Mouse (Mus musculus) R1 (cell line): ENCODE data around the gene Lbx2.

Source experiments
- DNase-seq: peaks from one replicate; pipeline ENCODE4 v3.0.0-alpha.2; 2018; ENCODE audit warnings: low read depth, low spot score

Gene Lbx2

DNA sequence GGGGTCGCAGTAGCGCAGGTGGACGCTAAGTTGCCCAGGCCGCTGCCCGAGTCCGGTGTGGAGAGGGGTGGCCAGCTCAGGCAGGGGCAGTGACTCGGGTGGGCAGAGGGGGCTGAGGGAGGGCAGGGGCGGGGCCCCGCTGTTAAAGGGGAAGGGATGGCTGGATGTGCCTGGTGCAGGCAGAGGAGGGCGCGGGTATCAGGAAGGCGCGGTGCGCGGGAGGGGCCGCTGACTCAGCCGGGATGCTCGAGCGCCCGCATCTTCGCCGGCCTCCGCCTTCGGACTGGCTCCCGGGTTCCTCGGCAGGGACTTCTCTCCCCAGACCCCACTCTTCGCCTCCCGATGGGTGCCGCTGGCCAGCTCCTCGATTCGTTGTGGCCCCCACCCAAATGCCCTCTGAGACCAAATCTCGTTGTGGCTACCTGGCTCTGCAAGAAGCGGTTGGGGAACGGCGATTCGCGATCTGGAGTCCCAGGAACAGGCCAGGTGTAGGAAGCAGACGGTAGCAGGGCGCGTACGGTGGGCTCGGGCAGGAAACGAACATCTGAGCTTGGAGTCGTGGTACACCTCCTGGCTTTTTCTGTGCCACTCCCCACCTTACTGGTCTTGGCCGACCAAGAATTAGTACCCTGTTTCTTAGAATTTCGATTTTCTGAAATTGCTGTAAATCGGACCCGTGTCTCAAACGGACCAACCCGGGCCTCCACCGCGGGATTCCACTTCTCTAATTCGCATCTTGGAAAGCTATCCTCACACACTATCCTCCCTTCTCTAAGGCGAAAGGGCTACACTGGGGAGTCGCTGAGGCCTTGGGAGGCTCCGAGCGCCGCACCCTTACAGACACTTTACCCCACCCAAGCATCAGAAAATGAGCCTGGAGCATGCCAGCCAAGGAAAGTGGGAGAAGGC lies 15.6 kb upstream of the Lbx2 start:
- peak; percentile 48 for DNase-seq

DNA sequence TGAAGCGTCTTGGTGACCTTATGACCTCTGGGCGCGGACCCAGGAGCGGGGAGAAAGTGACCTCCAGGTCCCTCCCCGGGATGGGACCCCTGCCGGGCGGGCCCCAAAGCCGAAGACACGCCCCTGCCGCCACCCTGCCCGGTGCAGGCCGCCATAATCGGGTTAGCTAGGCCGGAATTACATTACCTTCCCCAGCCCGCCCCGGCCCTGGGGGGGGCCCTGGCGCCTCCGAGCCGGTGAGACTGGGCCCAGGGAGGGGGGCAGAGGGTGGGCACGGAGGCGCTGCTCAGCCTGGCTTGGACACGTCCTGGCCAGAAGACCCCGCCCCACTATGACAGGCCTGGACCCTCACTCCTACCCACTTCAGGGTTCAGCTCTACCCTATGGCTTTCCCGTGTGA lies 14.9 kb upstream of the Lbx2 start:
- DNase-seq, result no peak

DNA sequence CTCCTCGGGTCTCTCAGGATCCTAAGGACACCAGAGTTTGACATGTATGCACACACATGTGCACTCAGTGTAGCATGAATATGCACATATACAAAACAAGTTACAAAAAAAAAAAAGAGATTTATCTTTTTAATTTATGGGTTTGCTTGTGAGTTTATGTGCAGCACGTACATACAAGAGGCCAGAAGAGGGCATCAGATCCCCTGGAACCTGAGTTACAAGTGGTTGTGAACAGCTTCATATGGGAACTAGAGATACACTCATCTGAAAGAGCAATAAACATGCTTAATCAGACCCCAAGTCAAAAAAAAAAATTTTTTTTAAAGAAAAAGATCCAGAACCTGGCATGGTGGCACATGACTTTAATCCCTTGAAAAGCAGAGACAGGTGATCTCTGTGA lies 11.2 kb upstream of the Lbx2 start:
- DNase-seq, result peak; percentile 28

GRCm38 (mm10) chr6:83077630-83078323 lies 8.4 kb upstream of the Lbx2 start, which contains the start of gene Pcgf1:
TSS of gene Pcgf1 (plus strand) at chr6:83077869.
- DNase-seq, result peak; percentile 63

- DNase-seq, result peak; percentile 97
These were observed 7.8 kb upstream of the Lbx2 start for GRCm38 (mm10) chr6:83078324-83078858.

- DNase-seq, result no peak
These were observed 6.0 kb upstream of the Lbx2 start for GRCm38 (mm10) chr6:83080210-83080609.

- DNase-seq, result no peak
These were observed 2.7 kb upstream of the Lbx2 start for GRCm38 (mm10) chr6:83083497-83083896.

DNA sequence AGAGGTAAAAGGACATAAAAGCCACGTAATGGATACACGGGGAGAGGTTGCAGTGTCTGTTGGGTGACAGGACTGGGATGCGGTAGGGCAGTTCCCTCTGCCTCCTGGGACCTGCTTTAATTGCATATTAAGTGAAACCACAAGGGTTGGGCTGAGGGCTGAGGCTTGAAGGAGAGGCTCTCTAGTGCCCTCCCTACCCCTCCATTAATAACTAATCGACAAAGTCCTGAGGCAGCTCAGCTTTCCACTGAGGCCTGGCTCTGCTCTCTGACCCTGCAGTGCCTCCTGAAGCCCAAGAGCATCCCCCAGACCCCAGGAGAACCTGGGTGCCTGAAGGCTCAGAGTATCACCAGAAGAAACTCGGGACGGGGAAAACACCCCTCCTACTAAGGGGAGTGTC lies 1.7 kb upstream of the Lbx2 start:
- no peak for DNase-seq

DNA sequence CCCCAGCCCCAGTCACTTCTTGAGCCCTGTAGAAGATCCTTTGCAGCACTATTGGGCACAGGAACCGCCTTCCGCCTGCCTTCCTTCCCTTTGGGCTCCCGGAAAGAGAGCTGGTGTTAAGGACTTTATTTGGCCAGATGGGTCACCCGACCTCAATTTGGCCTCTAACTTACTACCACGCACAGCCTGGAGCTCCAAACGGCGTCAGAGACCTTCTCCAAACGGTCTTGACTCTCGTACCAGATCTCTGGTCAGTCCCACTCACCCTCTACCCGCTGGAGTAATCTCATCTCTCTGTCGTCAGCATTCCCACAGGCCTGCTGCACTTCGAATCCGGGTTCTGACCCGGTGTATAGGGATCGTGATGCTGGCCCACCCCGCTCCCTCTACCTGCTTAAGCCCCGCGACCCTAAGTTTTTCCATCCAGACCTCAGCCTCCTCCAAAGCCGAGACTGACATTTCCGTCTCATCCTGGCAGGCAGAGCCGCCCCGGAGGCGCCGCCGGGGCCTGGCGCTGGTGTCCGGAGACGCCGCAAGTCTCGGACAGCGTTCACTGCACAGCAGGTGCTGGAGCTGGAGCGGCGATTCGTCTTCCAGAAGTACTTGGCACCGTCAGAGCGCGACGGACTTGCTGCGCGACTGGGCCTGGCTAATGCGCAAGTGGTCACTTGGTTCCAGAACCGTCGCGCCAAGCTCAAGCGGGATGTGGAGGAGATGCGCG lies 1.2 kb downstream of the Lbx2 start:
- DNase-seq, result peak; percentile 27

GRCm38 (mm10) chr6:83087926-83088260 lies 1.7 kb downstream of the Lbx2 start:
- no peak for DNase-seq

- DNase-seq, result no peak
These were observed 6.4 kb downstream of the Lbx2 start for GRCm38 (mm10) chr6:83092416-83093127.

- DNase-seq, result no peak
These were observed 9.8 kb downstream of the Lbx2 start for GRCm38 (mm10) chr6:83095968-83096367.

GRCm38 (mm10) chr6:83098411-83098810 lies 12.2 kb downstream of the Lbx2 start:
- no peak for DNase-seq

- peak; percentile 92 for DNase-seq
These were observed 15.1 kb downstream of the Lbx2 start, which contains the start of the genes Ccdc142 and Gm42688 for GRCm38 (mm10) chr6:83101316-83101687. TSS of gene Ccdc142 (plus strand) at chr6:83101601. TSS of gene Gm42688 (plus strand) at chr6:83101617.

- DNase-seq, result no peak
These were observed 15.8 kb downstream of the Lbx2 start for GRCm38 (mm10) chr6:83101688-83102556.

DNA sequence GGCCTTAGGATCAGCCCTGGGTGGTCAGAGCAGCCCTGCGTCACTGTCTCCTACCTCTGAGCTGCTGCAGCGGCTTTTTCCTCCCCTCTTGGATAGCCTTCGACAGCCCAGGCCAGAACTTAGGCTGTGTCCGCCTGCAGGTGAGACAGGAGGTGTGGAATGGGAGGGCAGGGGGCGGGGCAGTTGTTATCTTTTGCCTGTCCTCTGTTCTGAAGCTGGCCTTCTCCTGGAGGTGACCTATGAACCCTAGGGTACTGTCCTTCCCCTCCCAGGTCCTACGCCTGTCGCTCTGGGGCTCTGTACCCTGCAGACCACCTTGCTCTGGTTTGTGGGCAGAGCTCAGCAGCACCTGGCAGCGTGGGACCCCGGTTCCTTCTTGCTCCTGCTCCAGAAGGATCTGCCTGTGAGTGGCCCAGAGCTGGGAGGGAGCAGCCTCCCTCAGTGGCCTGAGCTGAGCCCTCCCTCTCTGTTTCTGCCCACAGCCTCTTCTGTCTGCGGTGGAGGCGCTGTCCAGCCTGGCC lies 17.0 kb downstream of the Lbx2 start:
- DNase-seq, result no peak

DNA sequence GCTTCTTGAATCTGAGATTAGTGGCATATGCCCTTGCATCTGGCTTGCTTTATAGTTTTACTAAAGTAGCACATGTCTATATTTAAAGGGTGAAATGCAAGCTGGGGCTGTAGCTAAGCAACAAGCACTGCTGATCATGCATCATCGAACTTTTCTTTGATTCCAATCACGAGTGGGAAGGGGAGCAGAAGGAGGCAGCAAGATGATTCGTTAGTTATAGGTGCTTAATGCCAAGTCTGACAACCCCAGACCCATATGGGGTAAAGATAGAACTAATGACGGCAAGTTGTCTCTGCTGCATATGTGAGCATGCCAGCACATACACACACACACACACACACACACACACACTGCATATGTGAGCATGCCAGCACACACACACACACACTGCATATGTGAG lies 18.0 kb downstream of the Lbx2 start:
- DNase-seq, result no peak

GRCm38 (mm10) chr6:83107566-83108400 lies 21.6 kb downstream of the Lbx2 start:
- DNase-seq, result peak; percentile 87
